Mouse (Mus musculus) olfactory bulb, adult 2 months (tissue): ENCODE measurements around the gene Mgat2. TPM values are rescaled to one million over a fixed set of nuclear protein-coding genes. Genes with fewer than 3 reads are reported as not detected.

ENCODE experiments used
- H3K27ac ChIP-seq: fragments of 200-500 bp; 2 replicates; pipeline ENCODE4 v1.5.1; 2012; ENCODE audit warnings: low read depth, low read length; ENCODE audit not compliant: insufficient read depth
- H3K4me1 ChIP-seq: fragments of 200-500 bp; 2 replicates; pipeline ENCODE4 v1.6.1; 2012; ENCODE audit warnings: low read length; ENCODE audit not compliant: control insufficient read depth, insufficient read depth
- H3K4me3 ChIP-seq: fragments of 200-500 bp; 2 replicates; pipeline ENCODE4 v1.5.1; 2012; ENCODE audit warnings: mild to moderate bottlenecking, low read depth, low read length, moderate library complexity; ENCODE audit not compliant: insufficient read depth
- CTCF ChIP-seq: fragments of 200-500 bp; IDR thresholded peaks from 2 replicates; pipeline ENCODE4 v1.5.1; 2012; ENCODE audit warnings: low read depth, mild to moderate bottlenecking, low read length, moderate library complexity; ENCODE audit not compliant: insufficient read depth
- POLR2A ChIP-seq: fragments of 200-500 bp; IDR thresholded peaks from 2 replicates; pipeline ENCODE4 v1.6.1; 2012; ENCODE audit warnings: mild to moderate bottlenecking, low read depth, low read length, moderate library complexity; ENCODE audit not compliant: insufficient read depth
- WGBS: fragments of 180-500 bp; shearing (Covaris S2); methylation state at CpG from one replicate; pipeline ENCODE4 v1.1.7; 2018; 5-methylcytosine and 5-hydroxymethylcytosine counted together
- polyA plus RNA-seq: library from polyadenylated mRNA; stranded (reverse); fragments of >200 nt; gene quantifications from 2 replicates; pipeline ENCODE4 v1.2.4, GENCODE M21; 2012; ENCODE audit warnings: low replicate concordance; ENCODE audit not compliant: missing spikeins, insufficient read depth, insufficient read length

Mgat2 gene
- polyA plus RNA-seq, 1 experiment: not detected

- WGBS: 89% methylated on average over 7 of the region's 7 CpGs
- TF ChIP-seq POLR2A: no peak
- no peak for TF ChIP-seq CTCF
- Histone ChIP-seq H3K4me1 (peaks cover 2% of the 10 kb centered on the region; the same call in 1 of the 2 replicates), H3K27ac (no peak overlapping the region), H3K4me3 (no peak overlapping the region)
Measured at GRCm38 (mm10) chr12:69207926-69208325, 24.0 kb downstream of the Mgat2 start.

- Histone ChIP-seq H3K4me1 (peaks cover 2% of the 10 kb centered on the region; the same call in 1 of the 2 replicates), H3K4me3 (no peak overlapping the region), H3K27ac (no peak overlapping the region)
- WGBS: 97% methylated on average over 2 of the region's 2 CpGs
- no peak for TF ChIP-seq CTCF
- no peak for TF ChIP-seq POLR2A
Measured at GRCm38 (mm10) chr12:69208520-69208919, 24.6 kb downstream of the Mgat2 start.

GRCm38 (mm10) chr12:69210056-69210979 is 26.4 kb downstream of the Mgat2 start:
- TF ChIP-seq CTCF: no peak
- no peak for TF ChIP-seq POLR2A
- H3K4me3 ChIP-seq: no peak overlapping the region
- H3K4me1 ChIP-seq: peaks cover 4% of the 10 kb centered on the region; the same call in 1 of the 2 replicates
- WGBS: 81% methylated on average over 18 of the region's 18 CpGs
- H3K27ac ChIP-seq: no peak overlapping the region

- Histone ChIP-seq H3K4me3 (no peak overlapping the region), H3K4me1 (peaks cover 4% of the 10 kb centered on the region; the same call in 1 of the 2 replicates), H3K27ac (no peak overlapping the region)
- 70% methylated on average over 5 of the region's 5 CpGs for WGBS
- no peak for TF ChIP-seq POLR2A
- TF ChIP-seq CTCF: no peak
Measured at GRCm38 (mm10) chr12:69211057-69211456, 27.1 kb downstream of the Mgat2 start.

GRCm38 (mm10) chr12:69213186-69213777 is 29.3 kb downstream of the Mgat2 start:
- TF ChIP-seq CTCF (no peak), POLR2A (no peak)
- Histone ChIP-seq H3K4me1 (peaks cover 6% of the 10 kb centered on the region; the same call in 1 of the 2 replicates), H3K27ac (no peak overlapping the region), H3K4me3 (no peak overlapping the region)
- WGBS: 94% methylated on average over 13 of the region's 13 CpGs

GRCm38 (mm10) chr12:69214393-69214792 is 30.4 kb downstream of the Mgat2 start:
- TF ChIP-seq CTCF: no peak
- no peak for TF ChIP-seq POLR2A
- no peak overlapping the region for H3K4me3 ChIP-seq
- no peak overlapping the region for H3K27ac ChIP-seq
- 90% methylated on average over 7 of the region's 7 CpGs for WGBS
- H3K4me1 ChIP-seq: peaks cover 6% of the 10 kb centered on the region; the same call in 1 of the 2 replicates

GRCm38 (mm10) chr12:69215000-69215785 is 31.2 kb downstream of the Mgat2 start:
- no peak for TF ChIP-seq POLR2A
- TF ChIP-seq CTCF: no peak
- Histone ChIP-seq H3K27ac (no peak overlapping the region), H3K4me1 (peaks cover 6% of the 10 kb centered on the region; the same call in 1 of the 2 replicates), H3K4me3 (no peak overlapping the region)
- WGBS: 43% methylated on average over 3 of the region's 3 CpGs

- WGBS: 88% methylated on average over 7 of the region's 7 CpGs
- TF ChIP-seq CTCF (no peak), POLR2A (no peak)
- Histone ChIP-seq H3K27ac (no peak overlapping the region), H3K4me1 (peaks cover 6% of the 10 kb centered on the region; the same call in 1 of the 2 replicates), H3K4me3 (no peak overlapping the region)
Measured at GRCm38 (mm10) chr12:69216587-69216986, 32.6 kb downstream of the Mgat2 start.
